Mouse (Mus musculus): ENCODE measurements around the gene Cox19. TPM values are rescaled to one million over a fixed set of nuclear protein-coding genes. Genes with fewer than 3 reads are reported as not detected.
A peak's percentile ranks its signal among the peaks of the same experiment; 100 is the strongest.

Cox19 gene
- total and polyA plus RNA-seq, 2 experiments from 2014 or later: 79.4 to 95.5 TPM

- no peak for DNase-seq (ENCODE audit: low spot score)
- no peak for TF ChIP-seq CTCF (IDR thresholded peaks at IDR 0.05)
- Histone ChIP-seq H3K27ac (ENCODE audit: low read depth, low read length) (no peak overlapping the region), H3K4me3 (ENCODE audit: low read depth, low read length) (no peak overlapping the region), H3K4me2 (ENCODE audit: low read depth, low read length, poor library complexity, severe bottlenecking) (no peak overlapping the region), H3K9ac (replicated peaks; ENCODE audit: low read length, poor library complexity, severe bottlenecking) (no peak overlapping the region), H3K36me3 (ENCODE audit: insufficient read depth, low read length) (no peaks in the 10 kb centered on the region), H3K27me3 (ENCODE audit: insufficient read depth, low read length) (no peaks in the 10 kb centered on the region), H3K9me3 (ENCODE audit: low read length) (no peaks in the 10 kb centered on the region), H3K4me1 (ENCODE audit: insufficient read depth, low read length) (0 out of 2 replicates have a peak, but pooled peaks cover 4% of the 10 kb centered on the region)
- 87% methylated on average over 6 of the region's 6 CpGs for WGBS
- no peak for ATAC-seq (ENCODE audit: low FRiP score)
Measured at GRCm38 (mm10) chr5:139373889-139374444, 22.7 kb upstream of the Cox19 start.

- no peak for TF ChIP-seq CTCF (IDR thresholded peaks at IDR 0.05)
- Histone ChIP-seq H3K36me3 (ENCODE audit: insufficient read depth, low read length) (no peaks in the 10 kb centered on the region), H3K9ac (replicated peaks; ENCODE audit: low read length, poor library complexity, severe bottlenecking) (no peak overlapping the region), H3K9me3 (ENCODE audit: low read length) (no peaks in the 10 kb centered on the region), H3K27ac (ENCODE audit: low read depth, low read length) (no peak overlapping the region), H3K27me3 (ENCODE audit: insufficient read depth, low read length) (no peaks in the 10 kb centered on the region), H3K4me2 (ENCODE audit: low read depth, low read length, poor library complexity, severe bottlenecking) (peak overlapping the region; percentile 82; the same call in 1 of the 2 replicates), H3K4me1 (ENCODE audit: insufficient read depth, low read length) (0 out of 2 replicates have a peak, but pooled peaks cover 4% of the 10 kb centered on the region), H3K4me3 (ENCODE audit: low read depth, low read length) (no peak overlapping the region)
- 91% methylated on average over 3 of the region's 3 CpGs for WGBS
- DNase-seq (ENCODE audit: low spot score) (no peak), ATAC-seq (ENCODE audit: low FRiP score) (no peak)
Measured at GRCm38 (mm10) chr5:139373126-139373525, 21.9 kb upstream of the Cox19 start.

GRCm38 (mm10) chr5:139371631-139372401 lies 20.6 kb upstream of the Cox19 start:
- DNase-seq (ENCODE audit: low spot score) (peak; percentile 94), ATAC-seq (ENCODE audit: low FRiP score) (peak; percentile 95)

GRCm38 (mm10) chr5:139371118-139371517 lies 19.9 kb upstream of the Cox19 start:
- WGBS: 49% methylated on average over 5 of the region's 5 CpGs
- Histone ChIP-seq H3K9ac (replicated peaks; ENCODE audit: low read length, poor library complexity, severe bottlenecking) (peak overlapping the region; percentile 90; the same call in 1 of the 2 replicates), H3K27me3 (ENCODE audit: insufficient read depth, low read length) (no peaks in the 10 kb centered on the region), H3K4me1 (ENCODE audit: insufficient read depth, low read length) (0 out of 2 replicates have a peak, but pooled peaks cover 4% of the 10 kb centered on the region), H3K4me2 (ENCODE audit: low read depth, low read length, poor library complexity, severe bottlenecking) (peak overlapping the region; percentile 82), H3K27ac (ENCODE audit: low read depth, low read length) (peak overlapping the region; percentile 82; the same call in 1 of the 2 replicates), H3K4me3 (ENCODE audit: low read depth, low read length) (peak overlapping the region; percentile 62), H3K36me3 (ENCODE audit: insufficient read depth, low read length) (no peaks in the 10 kb centered on the region), H3K9me3 (ENCODE audit: low read length) (no peaks in the 10 kb centered on the region)
- no peak for TF ChIP-seq CTCF (IDR thresholded peaks at IDR 0.05)
- DNase-seq (ENCODE audit: low spot score) (no peak), ATAC-seq (ENCODE audit: low FRiP score) (no peak)

More at GRCm38 (mm10) chr5:139371631-139372401, 20.6 kb upstream of the Cox19 start:
- H3K4me2 ChIP-seq (ENCODE audit: low read depth, low read length, poor library complexity, severe bottlenecking): peak overlapping the region; percentile 82
- H3K9me3 ChIP-seq (ENCODE audit: low read length): no peaks in the 10 kb centered on the region
- H3K9ac ChIP-seq (replicated peaks; ENCODE audit: low read length, poor library complexity, severe bottlenecking): peak overlapping the region; percentile 90
- H3K27ac ChIP-seq (ENCODE audit: low read depth, low read length): peak overlapping the region; percentile 82
- H3K4me3 ChIP-seq (ENCODE audit: low read depth, low read length): peak overlapping the region; percentile 62
- peak; percentile 45; the same call in 1 of the 2 replicates for TF ChIP-seq CTCF (IDR thresholded peaks at IDR 0.05)
- 3% methylated on average over 39 of the region's 39 CpGs for WGBS
- no peaks in the 10 kb centered on the region for H3K27me3 ChIP-seq (ENCODE audit: insufficient read depth, low read length)
- 0 out of 2 replicates have a peak, but pooled peaks cover 4% of the 10 kb centered on the region for H3K4me1 ChIP-seq (ENCODE audit: insufficient read depth, low read length)
- no peaks in the 10 kb centered on the region for H3K36me3 ChIP-seq (ENCODE audit: insufficient read depth, low read length)

GRCm38 (mm10) chr5:139370336-139370735 lies 19.1 kb upstream of the Cox19 start:
- Histone ChIP-seq H3K27me3 (ENCODE audit: insufficient read depth, low read length) (no peaks in the 10 kb centered on the region), H3K9me3 (ENCODE audit: low read length) (no peaks in the 10 kb centered on the region), H3K4me1 (ENCODE audit: insufficient read depth, low read length) (0 out of 2 replicates have a peak, but pooled peaks cover 4% of the 10 kb centered on the region), H3K4me2 (ENCODE audit: low read depth, low read length, poor library complexity, severe bottlenecking) (no peak overlapping the region), H3K27ac (ENCODE audit: low read depth, low read length) (no peak overlapping the region), H3K4me3 (ENCODE audit: low read depth, low read length) (no peak overlapping the region), H3K9ac (replicated peaks; ENCODE audit: low read length, poor library complexity, severe bottlenecking) (no peak overlapping the region), H3K36me3 (ENCODE audit: insufficient read depth, low read length) (no peaks in the 10 kb centered on the region)
- TF ChIP-seq CTCF (IDR thresholded peaks at IDR 0.05): no peak
- DNase-seq (ENCODE audit: low spot score) (no peak), ATAC-seq (ENCODE audit: low FRiP score) (no peak)
- 93% methylated on average over 6 of the region's 6 CpGs for WGBS

Measured in midbrain, postnatal 0 days (tissue).